Mouse (Mus musculus) lung, adult 2 months (tissue): ENCODE measurements around the gene Sumo1. TPM values are rescaled to one million over a fixed set of nuclear protein-coding genes. Genes with fewer than 3 reads are reported as not detected.

Experiments used
- DNase-seq: peaks from one replicate; pipeline ENCODE4 v3.0.0; 2022
- H3K4me1 ChIP-seq: fragments of 200-500 bp; 2 replicates; pipeline ENCODE4 v1.6.1; 2011; ENCODE audit warnings: low read length; ENCODE audit not compliant: control insufficient read depth, insufficient read depth
- H3K4me3 ChIP-seq: fragments of 200-500 bp; replicated peaks from 2 replicates; pipeline ENCODE3; 2011; ENCODE audit warnings: low read depth, mild to moderate bottlenecking, control low read depth, low read length; ENCODE audit errors: extremely low read depth
- CTCF ChIP-seq: fragments of 200-500 bp; IDR thresholded peaks from 2 replicates; pipeline ENCODE4 v1.5.1; 2011; ENCODE audit warnings: mild to moderate bottlenecking, low read length, control low read depth; ENCODE audit not compliant: insufficient read depth
- POLR2A ChIP-seq: fragments of 200-500 bp; IDR thresholded peaks from 2 replicates; pipeline ENCODE4 v1.6.1; 2011; ENCODE audit warnings: low read depth, mild to moderate bottlenecking, control low read depth, low read length, borderline replicate concordance; ENCODE audit errors: extremely low read depth
- WGBS: fragments of 180-500 bp; shearing (Covaris S2); methylation state at CpG from one replicate; pipeline ENCODE4 v1.1.7; 2018; 5-methylcytosine and 5-hydroxymethylcytosine counted together
- polyA plus RNA-seq: library from polyadenylated mRNA; depleted of rRNA; stranded (reverse); fragments of >200 nt; gene quantifications from 2 replicates; pipeline ENCODE4 v1.2.3, GENCODE M21; 2012; rRNA removed

Gene Sumo1
- polyA plus RNA-seq: 10.4 and 16.2 TPM in 2 replicates

DNA sequence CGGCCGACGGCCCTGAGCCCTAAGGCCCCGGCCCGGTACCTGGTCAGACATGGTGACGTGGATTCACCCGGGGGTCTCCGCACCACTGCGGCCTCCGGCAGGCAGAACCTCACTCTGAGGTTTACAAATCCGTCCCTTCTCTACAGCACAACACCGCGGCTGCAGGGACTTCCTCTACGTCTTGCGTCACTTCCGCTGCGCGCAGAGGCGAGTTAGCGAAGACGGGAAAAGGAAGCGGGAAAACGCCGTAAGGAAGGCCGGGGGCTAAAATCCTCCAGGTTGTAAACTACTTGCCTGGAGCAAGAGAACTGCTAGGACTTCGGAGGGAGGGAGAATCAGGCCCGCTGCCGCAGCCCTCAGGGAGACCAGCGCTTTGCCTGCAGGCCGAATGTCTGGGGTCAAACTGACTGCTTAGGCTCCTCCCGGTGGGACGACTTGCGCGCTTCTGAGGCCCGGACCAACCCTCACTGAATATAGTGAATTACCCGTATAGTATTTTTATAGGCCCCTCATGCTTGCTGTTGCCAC, at the start of gene Sumo1:
TSS of gene Sumo1 (minus strand) at position 194 of the 528 bp plus-strand sequence.
- no peak for TF ChIP-seq CTCF
- TF ChIP-seq POLR2A: peak; percentile 97
- peak within 1 kb of the TSS; percentile 94 for H3K4me3 ChIP-seq
- H3K4me1 ChIP-seq: no peaks in the 10 kb centered on the region; the same call in 1 of the 2 replicates
- DNase-seq: peak; percentile 86
- under 1% methylated on average over 36 of the region's 36 CpGs for WGBS

DNA sequence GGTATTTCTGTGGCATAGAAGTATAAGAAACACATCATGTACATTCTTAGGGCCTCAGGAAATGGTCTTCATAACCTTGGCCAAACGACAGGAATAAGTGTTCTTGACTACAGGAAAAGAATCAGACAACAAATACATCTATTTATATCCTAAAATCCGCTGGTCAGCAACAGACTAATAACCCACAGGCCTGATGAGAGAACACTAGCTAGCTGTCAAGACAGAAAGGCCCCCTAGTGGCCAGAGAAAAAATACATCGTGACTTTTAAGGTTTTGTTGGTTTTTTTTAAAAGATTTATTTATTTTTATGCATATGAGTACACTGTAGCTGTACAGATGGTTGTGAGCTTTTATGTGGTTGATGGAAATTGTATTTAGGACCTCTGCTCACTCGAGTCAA, 49.3 kb upstream of the Sumo1 start:
- DNase-seq: no peak
- TF ChIP-seq POLR2A: no peak
- TF ChIP-seq CTCF: no peak; the same call in 1 of the 2 replicates
- 23% methylated on average over 4 of the region's 4 CpGs for WGBS
- Histone ChIP-seq H3K4me1 (peaks cover 4% of the 10 kb centered on the region), H3K4me3 (no peak overlapping the region)

DNA sequence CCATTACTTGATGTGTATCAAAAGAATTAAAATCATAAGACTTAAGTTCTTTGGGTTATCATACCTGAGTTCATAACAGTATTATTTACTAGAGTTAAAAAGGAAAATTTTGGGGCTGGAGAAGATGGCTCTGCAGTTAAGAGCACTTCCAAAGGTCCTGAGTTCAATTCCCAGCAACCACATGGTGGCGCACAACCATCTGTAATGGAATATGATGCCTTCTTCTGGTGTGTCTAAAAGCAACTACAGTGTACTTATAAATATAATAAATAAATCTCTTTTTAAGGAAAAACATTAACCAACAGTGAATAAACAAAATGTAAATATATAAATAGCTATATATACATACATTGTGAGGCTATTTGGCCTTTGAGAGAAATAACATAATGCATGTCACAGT, 31.1 kb upstream of the Sumo1 start:
- DNase-seq: no peak
- TF ChIP-seq POLR2A: no peak
- 0 out of 2 replicates have a peak, but pooled peaks have one; percentile 3 for TF ChIP-seq CTCF
- no peak overlapping the region for H3K4me3 ChIP-seq
- no peaks in the 10 kb centered on the region for H3K4me1 ChIP-seq
- 96% methylated on average over 1 of the region's 1 CpGs for WGBS

DNA sequence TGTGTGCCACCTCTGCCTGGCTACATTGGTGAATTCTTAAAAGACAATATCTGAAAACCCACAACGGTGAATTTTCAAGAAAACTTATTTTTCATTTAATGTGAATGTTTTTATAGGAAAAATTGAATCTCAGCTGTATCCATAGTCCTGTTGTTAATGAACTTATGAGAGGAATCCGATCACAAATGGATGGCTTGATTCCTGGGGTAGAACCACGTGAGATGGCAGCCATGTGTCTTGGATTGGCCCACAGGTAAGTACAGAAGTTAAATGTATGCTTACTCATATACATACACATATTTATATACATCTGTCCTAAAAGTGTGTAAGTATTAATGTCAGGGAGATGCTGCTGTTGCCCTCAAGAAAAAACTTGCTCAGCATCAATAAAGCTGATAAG, 27.6 kb upstream of the Sumo1 start:
- TF ChIP-seq CTCF (no peak), POLR2A (no peak)
- DNase-seq: no peak
- no peaks in the 10 kb centered on the region for H3K4me1 ChIP-seq
- 94% methylated on average over 3 of the region's 3 CpGs for WGBS
- H3K4me3 ChIP-seq: no peak overlapping the region

DNA sequence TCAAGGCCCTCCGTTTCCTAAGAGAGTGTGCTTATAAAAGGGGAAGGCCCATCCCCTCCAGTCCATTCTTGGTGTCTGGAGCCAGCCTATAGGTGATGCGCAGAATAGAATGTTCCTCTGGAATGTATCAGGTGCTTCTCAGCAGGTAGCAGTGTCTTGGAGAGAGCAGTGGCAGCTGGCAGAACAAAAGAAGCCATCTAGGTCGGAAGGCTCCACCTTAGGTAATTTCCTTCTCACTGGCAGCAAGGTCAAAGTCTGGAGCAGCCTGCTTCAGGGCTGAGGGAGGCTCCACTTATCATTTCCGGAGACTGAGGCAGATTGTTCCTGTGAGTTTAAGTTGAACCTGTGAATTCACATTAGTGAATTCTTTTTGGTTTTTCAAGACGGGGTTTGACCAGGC, 27.1 kb upstream of the Sumo1 start:
- WGBS: 67% methylated on average over 5 of the region's 5 CpGs

DNA sequence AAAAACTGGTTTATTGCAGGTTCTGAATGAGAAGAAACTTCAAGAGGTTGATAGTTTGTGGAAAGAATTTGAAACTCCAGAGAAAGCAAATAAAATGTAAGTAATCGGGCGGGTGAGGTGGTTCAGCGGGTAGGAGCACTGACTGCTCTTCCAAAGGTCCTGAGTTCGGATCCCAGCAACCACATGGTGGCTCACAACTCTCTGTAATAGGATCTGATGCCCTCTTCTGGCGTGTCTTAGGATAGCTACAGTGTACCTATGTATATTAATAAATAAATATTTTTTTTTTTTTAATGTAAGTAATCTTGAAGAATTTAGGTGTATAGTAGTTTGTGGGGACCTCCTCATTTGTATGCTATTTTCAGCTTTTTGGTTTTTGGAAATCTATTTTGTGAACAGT, 19.8 kb upstream of the Sumo1 start:
- no peak for DNase-seq
- H3K4me1 ChIP-seq: peaks cover 3% of the 10 kb centered on the region
- WGBS: 83% methylated on average over 5 of the region's 5 CpGs
- TF ChIP-seq CTCF (no peak), POLR2A (no peak)
- H3K4me3 ChIP-seq: no peak overlapping the region

More for the DNA sequence above, 27.1 kb upstream of the Sumo1 start:
- Histone ChIP-seq H3K4me3 (no peak overlapping the region), H3K4me1 (no peaks in the 10 kb centered on the region)
- DNase-seq: no peak
- TF ChIP-seq CTCF: no peak
- no peak for TF ChIP-seq POLR2A

DNA sequence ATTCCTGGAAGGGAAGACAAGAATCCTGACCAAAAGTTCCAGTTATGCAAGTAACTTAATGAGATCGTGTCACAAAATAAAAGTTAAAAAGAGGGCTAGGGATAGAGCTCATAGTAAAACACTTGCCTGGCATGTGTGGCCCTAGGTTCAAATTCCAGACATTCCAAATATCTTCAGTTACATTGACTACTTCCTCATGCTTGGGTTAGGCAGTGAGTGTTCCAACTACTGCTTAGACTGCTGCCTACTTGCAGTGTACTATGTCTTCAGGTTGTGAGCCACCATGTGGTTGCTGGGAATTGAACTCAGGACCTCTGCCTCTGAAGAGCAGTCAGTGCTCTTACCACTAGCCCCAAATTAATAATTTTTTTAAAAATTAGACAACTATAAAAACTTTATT, 16.9 kb upstream of the Sumo1 start:
- TF ChIP-seq POLR2A (no peak), CTCF (no peak)
- WGBS: 31% methylated on average over 1 of the region's 1 CpGs
- no peak for DNase-seq
- no peak overlapping the region for H3K4me3 ChIP-seq
- H3K4me1 ChIP-seq: peaks cover 3% of the 10 kb centered on the region

DNA sequence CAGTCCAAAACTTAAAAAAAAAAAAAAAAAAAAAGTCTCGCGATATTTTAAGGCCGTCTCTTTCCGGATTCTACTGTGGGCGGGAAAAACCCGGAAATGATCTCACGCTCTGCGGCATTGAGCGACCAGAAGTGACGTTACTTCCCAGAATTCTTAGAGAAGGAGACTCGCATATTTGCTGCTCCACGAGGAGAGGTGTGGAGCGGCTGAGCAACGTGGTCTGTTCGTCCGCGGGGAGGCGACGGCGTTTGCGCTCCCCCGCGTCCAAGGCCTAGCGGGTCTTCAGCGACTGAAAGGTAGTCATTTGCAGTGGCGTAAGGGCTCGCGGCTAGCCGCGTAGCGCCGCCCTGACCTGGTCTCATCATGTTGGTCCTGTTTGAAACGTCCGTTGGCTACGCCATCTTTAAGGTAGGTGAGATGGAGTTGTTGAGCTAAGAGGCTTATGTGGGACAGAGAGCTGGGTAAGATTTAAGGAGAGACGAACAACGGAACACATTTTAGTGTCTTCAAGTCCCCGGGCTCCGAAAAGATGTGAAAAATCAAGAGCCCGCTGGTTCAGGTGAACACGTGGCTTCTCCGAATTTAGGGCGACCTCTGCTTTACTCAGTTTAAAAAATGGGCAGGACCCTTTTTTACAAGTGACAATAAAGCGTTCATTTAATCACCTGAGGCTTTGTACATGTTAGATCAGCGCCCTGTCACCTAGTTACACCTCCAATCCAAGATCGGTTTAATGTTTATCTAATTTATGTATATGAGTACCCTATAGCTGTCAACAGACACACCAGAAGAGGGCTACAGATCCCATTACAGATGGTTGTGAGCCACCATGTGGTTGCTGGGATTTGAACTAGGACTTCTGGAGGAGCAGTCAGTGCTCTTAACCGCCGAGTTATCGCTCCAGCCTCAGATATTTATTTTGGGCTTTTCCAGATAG, 14.5 kb upstream of the Sumo1 start, which contains the start of gene Nop58:
TSS of gene Nop58 (plus strand) at position 153 of the 937 bp plus-strand sequence.
- peak; percentile 78 for DNase-seq

DNA sequence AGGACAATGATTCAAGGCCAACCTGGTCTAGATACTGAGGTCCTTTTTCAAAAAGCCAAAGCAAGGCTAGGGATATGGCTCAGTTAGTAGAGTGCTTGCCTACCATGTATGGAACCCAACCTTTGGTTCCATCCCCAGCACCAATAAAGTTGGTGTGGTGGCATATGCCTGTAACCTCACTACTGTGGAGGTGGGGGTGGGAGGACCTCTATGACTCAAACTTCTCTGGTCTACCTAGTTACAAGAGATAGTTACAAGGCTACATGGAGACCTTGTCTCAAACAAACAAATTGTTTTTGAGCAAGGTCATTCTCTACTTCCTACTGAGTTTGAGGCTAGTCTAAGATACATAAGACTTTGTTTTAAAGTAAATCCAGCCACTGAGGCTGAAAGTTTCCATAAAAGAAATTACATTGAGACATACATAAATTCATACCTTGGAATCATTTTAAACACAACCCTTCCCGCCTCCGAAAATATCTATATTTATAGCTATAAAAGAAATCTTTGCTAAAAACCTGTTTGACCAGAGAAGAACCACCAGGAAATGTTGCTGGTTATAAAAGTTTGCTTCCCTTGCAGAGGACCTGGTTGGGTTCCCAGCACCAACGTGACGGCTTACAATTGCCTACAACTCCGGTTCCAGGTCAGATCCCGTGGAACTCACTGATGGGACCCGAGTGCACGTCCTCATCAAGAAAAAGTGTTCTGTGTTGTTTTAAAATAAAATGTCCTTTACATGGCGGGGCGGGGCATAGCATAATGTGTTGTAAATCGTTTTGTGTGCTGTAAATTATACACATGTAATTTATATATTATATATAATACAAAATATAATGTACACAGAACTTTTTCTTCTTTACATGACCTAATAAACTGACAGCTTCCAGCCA, 13.5 kb upstream of the Sumo1 start:
- DNase-seq: peak; percentile 36
- Histone ChIP-seq H3K4me1 (peaks cover 3% of the 10 kb centered on the region), H3K4me3 (peak overlapping the region; percentile 72)
- 4% methylated on average over 11 of the region's 11 CpGs for WGBS
- TF ChIP-seq CTCF (no peak), POLR2A (no peak)

More for the DNA sequence above, 14.5 kb upstream of the Sumo1 start, which contains the start of gene Nop58:
- peak within 1 kb of the TSS; percentile 93 for H3K4me3 ChIP-seq
- TF ChIP-seq CTCF (no peak), POLR2A (peak; percentile 89)
- H3K4me1 ChIP-seq: peaks cover 3% of the 10 kb centered on the region
- under 1% methylated on average over 49 of the region's 49 CpGs for WGBS
